Mouse (Mus musculus): ENCODE results near the gene Maff. TPM values are rescaled to one million over a fixed set of nuclear protein-coding genes. Genes with fewer than 3 reads are reported as not detected.

Maff gene
- total RNA-seq, 4 experiments from 2014 or later: 5.7 to 11.1 (median 9.9) TPM

GRCm38 (mm10) chr15:79394842-79395241, 48.4 kb downstream of the Maff start:
- DNase-seq (ENCODE audit: low spot score): no peak

DNA sequence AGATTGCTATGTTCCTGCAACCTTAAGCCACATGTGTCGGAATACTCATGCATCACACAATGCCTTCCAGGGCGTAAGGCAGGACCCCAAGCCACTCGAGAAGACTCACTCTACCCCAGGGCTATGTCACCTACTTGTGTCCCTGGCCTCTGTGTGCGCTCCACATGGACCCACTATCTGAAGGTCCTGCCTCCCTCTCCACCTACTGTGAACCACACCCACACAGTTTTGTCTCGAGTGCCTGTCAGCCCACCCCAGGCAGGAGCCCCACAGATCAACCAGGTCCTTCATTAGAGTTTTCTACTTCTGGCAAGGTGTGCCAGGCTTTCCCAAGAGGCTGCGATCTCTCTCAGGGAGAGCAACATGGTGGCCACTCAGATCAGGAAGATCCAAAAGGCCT, 48.9 kb downstream of the Maff start:
- DNase-seq (ENCODE audit: low spot score): no peak

DNA sequence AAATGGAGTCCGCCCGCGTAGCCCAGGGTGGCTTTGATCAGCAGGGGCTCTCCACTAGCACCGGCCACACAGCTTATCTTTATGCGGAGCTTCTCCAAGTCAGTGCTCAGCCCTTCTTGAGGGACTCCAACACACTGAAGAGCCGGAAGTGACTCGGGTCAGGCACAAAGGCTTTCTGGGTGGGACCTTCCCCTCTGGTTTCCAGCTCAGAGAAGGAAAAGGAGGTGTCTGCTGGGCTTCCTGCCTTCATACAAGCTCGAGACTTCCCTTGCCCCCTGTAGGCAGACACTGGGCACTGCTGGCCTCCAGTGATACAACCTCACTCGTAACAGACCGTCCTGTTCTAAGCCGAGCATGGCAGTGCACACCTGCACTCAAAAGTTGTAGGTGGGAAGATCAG, 50.3 kb downstream of the Maff start:
- DNase-seq (ENCODE audit: low spot score): peak; percentile 82

DNA sequence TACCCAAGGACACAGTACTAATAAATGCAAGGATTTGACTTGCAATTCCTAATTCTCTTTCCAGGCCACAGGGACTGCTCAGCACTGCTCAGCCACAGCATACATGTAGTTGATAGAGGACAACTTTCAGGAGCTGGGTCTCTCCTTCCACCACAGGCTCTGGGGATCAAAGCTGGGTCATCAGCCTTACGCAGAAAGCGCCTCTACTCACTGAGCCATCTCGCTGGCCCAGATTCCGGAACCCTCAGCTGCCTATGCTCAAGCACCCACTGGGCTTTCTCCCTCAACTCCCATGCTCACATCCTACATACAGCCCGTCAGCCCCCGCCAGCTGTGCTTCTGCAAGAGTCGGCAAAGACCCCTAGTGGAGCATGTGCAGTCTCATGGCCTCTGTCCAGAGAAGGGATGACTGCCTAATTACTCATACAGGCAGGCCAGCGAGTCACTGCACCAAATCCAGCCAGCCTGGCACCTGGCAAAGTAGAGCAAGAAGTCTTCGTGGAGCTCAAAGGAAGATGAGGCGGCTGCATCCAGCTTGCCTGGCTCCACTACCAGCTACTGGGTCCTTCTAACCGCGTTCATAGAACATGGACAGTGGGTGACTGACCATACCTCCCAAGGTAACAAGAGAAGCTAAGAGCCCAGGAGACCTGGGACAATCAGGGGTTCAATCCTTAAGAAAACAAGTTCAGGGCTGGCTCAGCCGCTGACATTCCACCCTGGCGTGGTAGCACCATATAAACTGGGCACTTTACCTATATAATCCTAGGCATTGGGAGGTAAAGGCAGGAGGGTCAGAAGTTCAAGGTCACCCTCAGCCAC, 53.0 kb downstream of the Maff start:
- no peak for DNase-seq (ENCODE audit: low spot score)

DNA sequence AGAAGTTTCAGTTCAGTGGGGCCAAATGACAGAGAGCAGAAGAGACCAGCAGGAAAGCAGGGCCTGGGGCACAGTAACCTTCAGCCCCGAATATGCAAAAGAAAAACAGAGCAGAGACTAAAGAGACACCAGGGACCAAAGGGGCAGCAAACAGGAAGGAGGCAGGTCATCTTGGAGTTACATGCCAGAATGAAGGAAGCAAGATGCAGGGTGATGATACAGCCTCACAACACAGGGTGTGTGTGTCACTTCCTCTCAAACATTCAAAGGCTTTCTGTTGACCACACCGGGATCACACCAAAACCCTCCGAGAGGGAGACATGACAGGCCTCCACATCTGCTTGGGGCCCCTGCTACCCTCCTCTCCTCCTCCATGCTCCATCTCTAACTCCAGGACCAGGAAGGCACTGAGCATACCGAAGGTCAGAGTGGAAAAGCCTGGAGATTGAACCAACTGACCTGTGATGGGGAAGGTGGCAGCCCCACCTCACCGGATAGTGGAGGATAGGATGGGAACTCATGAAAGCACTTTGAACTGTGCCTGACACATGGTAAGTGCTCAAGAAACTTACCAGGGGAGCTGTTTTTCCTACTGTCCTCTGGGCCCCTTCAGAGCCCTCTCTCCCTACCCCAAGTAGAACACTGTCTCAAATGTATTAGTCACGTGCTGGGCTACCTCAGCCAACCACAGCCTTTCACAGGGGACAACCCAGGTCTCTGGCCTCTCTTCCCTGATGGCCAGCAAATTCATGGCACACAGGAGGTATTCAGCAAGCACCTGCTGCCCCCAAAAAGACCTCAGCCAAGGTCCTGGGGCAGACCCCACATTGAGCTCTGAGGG, 53.9 kb downstream of the Maff start:
- DNase-seq (ENCODE audit: low spot score): no peak

- DNase-seq (ENCODE audit: low spot score): no peak
These were observed 54.5 kb downstream of the Maff start for GRCm38 (mm10) chr15:79400975-79401365.

- no peak for DNase-seq (ENCODE audit: low spot score)
These were observed 55.8 kb downstream of the Maff start for GRCm38 (mm10) chr15:79402176-79402575.

DNA sequence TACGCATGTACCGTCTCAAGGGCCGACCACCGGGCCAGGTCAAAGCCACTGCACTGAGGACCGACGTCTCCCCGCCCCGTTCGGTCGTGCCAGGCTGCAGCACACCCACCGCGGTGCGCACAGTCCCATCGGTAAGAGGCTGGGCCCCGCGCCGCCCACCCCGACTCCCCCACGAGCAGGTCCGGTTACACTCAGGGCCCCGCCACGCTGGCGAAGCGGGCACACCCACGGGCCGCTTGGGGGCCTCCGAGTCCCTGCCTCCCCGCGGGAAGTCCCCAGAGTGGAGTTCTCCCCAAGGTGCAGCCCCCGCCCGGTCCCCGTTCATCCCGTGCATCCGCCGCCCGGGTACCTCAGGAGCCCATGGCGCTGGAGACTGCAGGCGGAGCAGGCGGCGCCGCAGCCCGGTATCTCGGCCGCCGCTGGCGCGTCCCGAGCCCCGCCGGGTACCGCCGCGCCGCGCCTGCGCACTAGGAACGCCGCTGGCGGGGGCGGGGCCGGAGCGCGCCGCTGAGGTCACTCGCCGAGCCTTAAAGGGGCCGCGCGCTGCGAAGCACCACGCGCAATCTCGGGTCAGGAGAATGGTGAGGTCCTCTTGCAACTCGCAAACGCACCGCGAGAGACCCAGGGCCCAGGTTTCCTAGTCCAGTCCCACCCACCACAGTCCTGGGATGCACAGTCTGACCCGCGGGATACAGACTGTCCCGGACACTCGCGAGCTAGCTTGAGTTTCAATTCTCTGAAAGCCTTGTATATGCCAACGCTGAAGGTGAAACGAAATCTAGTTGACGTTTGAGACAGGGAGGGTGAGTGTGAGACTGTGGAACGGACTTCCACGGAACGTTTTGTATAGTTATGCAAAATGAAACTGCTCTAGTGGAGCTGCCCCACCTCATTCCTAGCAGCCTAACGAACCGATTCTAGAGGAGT, 56.7 kb downstream of the Maff start, which contains the start of gene Tmem184b:
TSS of gene Tmem184b (minus strand) at position 734 of the 927 bp plus-strand sequence.
- peak; percentile 88 for DNase-seq (ENCODE audit: low spot score)

- DNase-seq (ENCODE audit: low spot score): no peak
These were observed 57.4 kb downstream of the Maff start for GRCm38 (mm10) chr15:79403763-79404210.

DNA sequence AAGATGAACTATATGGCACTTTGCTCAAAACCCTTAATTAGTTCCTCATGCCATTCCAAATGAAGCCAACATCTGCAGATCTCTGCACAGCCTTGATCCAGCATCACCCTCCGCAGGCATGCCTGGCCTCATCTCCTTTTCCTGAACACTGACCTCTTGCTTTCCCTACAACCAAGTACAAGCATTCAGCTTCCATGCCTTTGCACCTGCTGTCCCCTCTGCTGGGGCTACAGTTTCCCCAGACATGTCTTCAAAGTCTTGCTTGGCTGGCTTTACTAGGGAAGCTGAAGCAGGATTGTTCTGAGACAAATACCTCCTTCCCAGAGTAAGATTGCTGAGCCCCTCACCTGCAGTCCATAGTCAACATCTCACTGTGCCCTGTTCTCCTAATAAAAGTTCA, 57.9 kb downstream of the Maff start:
- DNase-seq (ENCODE audit: low spot score): no peak

- DNase-seq (ENCODE audit: low spot score): no peak
These were observed 60.1 kb downstream of the Maff start for GRCm38 (mm10) chr15:79406564-79406963.

Small RNAs within 50 kb of the gene (microRNA-seq; reads per million reads assigned to microRNA genes)
- 9.5 reads per million, percentile 24 among the genes with 10 or more reads in this experiment for gene Mir1943

Other genes with a start within 250 kb of the Maff start
- gene Micall1, start 237.7 kb upstream of the Maff start, total RNA-seq (2022): 10 to 100 TPM; 41.2 to 42.2 (median 41.5) TPM
- gene Polr2f, start 205.6 kb upstream of the Maff start, total RNA-seq (2022): 100 to 1,000 TPM; 124 to 149 (median 135) TPM
- gene 1700088E04Rik, start 205.4 kb upstream of the Maff start, total RNA-seq (2022): 1 to 10 TPM; 1.6 to 2.7 (median 2.4) TPM
- 1 to 10 TPM in 2 of 4 experiments, under 1 TPM in 2; 0.55 to 1.7 (median 0.94) TPM for gene Sox10, start 181.4 kb upstream of the Maff start, total RNA-seq (2022)
- 10 to 100 TPM; 23.5 to 29.8 (median 27.3) TPM for gene Pick1, start 117.4 kb upstream of the Maff start, total RNA-seq (2022)
- 1 to 10 TPM in 3 of 4 experiments, under 1 TPM in 1; 0.63 to 1.5 (median 1.1) TPM for gene Gm49486, start 117.2 kb upstream of the Maff start, total RNA-seq (2022)
- under 1 TPM; 0.46 to 0.78 (median 0.59) TPM for gene Slc16a8, start 91.9 kb upstream of the Maff start, total RNA-seq (2022)
- gene Baiap2l2, start 61.1 kb upstream of the Maff start, total RNA-seq (2022): 1 to 10 TPM in 1 of 4 experiments, under 1 TPM in 1, not detected in 2; 0.54 to 1.3 TPM
- gene Pla2g6, start 18.2 kb upstream of the Maff start, total RNA-seq (2022): 10 to 100 TPM; 11.6 to 15.6 (median 13.4) TPM
- 10 to 100 TPM; 34.6 to 46.1 (median 39.0) TPM for gene Tmem184b, start 56.9 kb downstream of the Maff start, total RNA-seq (2022)
- gene Csnk1e, start 108.9 kb downstream of the Maff start, total RNA-seq (2022): 10 to 100 TPM; 49.3 to 64.6 (median 56.6) TPM
- gene Kcnj4, start 158.6 kb downstream of the Maff start, total RNA-seq (2022): 1 to 10 TPM in 3 of 4 experiments, under 1 TPM in 1; 0.92 to 1.6 (median 1.4) TPM
- gene Kdelr3, start 169.8 kb downstream of the Maff start, total RNA-seq (2022): 1 to 10 TPM; 4.3 to 5.2 (median 4.5) TPM
- 10 to 100 TPM; 67.0 to 82.8 (median 74.6) TPM for gene Ddx17, start 200.1 kb downstream of the Maff start, total RNA-seq (2022)

All from heart, adult 8-10 months (tissue).